Mouse (Mus musculus): ENCODE results near the gene Numbl. TPM values are rescaled to one million over a fixed set of nuclear protein-coding genes. Genes with fewer than 3 reads are reported as not detected.

Gene Numbl
- total and polyA plus RNA-seq, 3 experiments: 0.81 to 2.9 (median 2.3) TPM

DNA sequence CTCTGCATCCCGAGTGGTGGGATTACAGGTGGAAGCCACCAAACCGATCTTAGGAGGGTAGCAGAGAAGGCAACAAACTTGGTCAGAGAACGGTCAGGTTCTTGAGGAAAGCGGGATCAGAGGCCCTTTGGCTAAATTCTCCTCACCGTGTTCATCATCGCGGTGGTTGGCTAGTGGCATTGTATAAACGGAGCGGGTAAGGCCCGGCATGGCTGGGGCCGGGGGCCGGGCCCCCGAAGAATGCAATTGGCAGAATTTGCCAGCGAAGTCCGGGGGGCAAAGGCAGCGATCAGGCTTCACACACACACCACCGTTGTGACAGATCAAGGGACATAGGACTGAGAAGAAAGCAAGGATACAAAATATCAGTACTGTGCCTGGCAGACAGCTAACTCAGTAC is 71.7 kb downstream of the Numbl start:
- Histone ChIP-seq H3K9me3 (replicated peaks; ENCODE audit: low read length) (no peaks in the 10 kb centered on the region), H3K79me2 (replicated peaks; ENCODE audit: control insufficient read depth, extremely low read depth, insufficient read depth, poor library complexity, severe bottlenecking) (no peaks in the 10 kb centered on the region), H3K4me3 (replicated peaks in 1 of 3; ENCODE audit: low read depth in 2 of 3, low read length in 2 of 3, poor library complexity in 1 of 3) (peak overlapping the region in 2 of 3 experiments; percentile 50 to 66), H3K4me1 (ENCODE audit: control insufficient read depth in 1 of 2, insufficient read depth in 2 of 2) (peaks cover 4 to 37% of the 10 kb centered on the region in 2 experiments), H3K27ac (ENCODE audit: insufficient read depth, low read depth) (no peak overlapping the region), H3K4me2 (ENCODE audit: insufficient read depth, low read depth, poor library complexity, severe bottlenecking) (peak overlapping the region; percentile 79), H3K27me3 (replicated peaks) (peaks cover 32% of the 10 kb centered on the region), H3K9ac (ENCODE audit: insufficient read depth, low read depth) (no peak overlapping the region), H3K36me3 (replicated peaks in 1 of 2; ENCODE audit: control insufficient read depth in 1 of 2, insufficient read depth in 1 of 2, low read length in 1 of 2) (no peaks in the 10 kb centered on the region)
- DNase-seq (ENCODE audit: extremely low read depth): no peak
- in situ Hi-C loops (cut with MboI; ENCODE audit: low pct_ligation_motif_present, low pct_unique_long_range_greater_than_20kb, low sequenced_read_pairs) (loop anchor here (10.0 kb wide), 1 partner anchor 195 kb away; the partner anchor contains the start of gene Hipk4), dilution Hi-C loops (cut with MboI; ENCODE audit: extremely low pct_ligation_motif_present, extremely low pct_unique_long_range_greater_than_20kb, low sequenced_read_pairs) (no loop called here)
- no peak for TF ChIP-seq JUND (conservative IDR thresholded peaks at IDR 0.05; ENCODE audit: low read depth, low read length)
- TF ChIP-seq PAX5 (IDR thresholded peaks at IDR 0.05; ENCODE audit: low read length): no peak
- TF ChIP-seq ELF1 (IDR thresholded peaks at IDR 0.05; ENCODE audit: low read depth, low read length): no peak
- no peak for TF ChIP-seq BHLHE40 (IDR thresholded peaks at IDR 0.05; ENCODE audit: low read depth, low read length)
- TF ChIP-seq E2F4 (IDR thresholded peaks at IDR 0.05; ENCODE audit: insufficient replicate concordance, low read depth, low read length): no peak
- TF ChIP-seq SMC3 (IDR thresholded peaks at IDR 0.05; ENCODE audit: low read depth, low read length): no peak
- no peak for TF ChIP-seq NELFE (IDR thresholded peaks at IDR 0.05; ENCODE audit: low read depth, low read length)
- TF ChIP-seq RCOR1 (conservative IDR thresholded peaks at IDR 0.05; ENCODE audit: low read depth, low read length): no peak
- TF ChIP-seq ZMIZ1 (IDR thresholded peaks at IDR 0.05; ENCODE audit: low read depth, low read length): no peak
- no peak for TF ChIP-seq EP300 (IDR thresholded peaks at IDR 0.05; ENCODE audit: low read length)
- no peak for TF ChIP-seq GABPA (IDR thresholded peaks at IDR 0.05; ENCODE audit: insufficient replicate concordance, low read depth, low read length)
- no peak for TF ChIP-seq MAFK (IDR thresholded peaks at IDR 0.05; ENCODE audit: insufficient replicate concordance, low read length)
- TF ChIP-seq CTCF (conservative IDR thresholded peaks at IDR 0.05 in 1 of 2, IDR thresholded peaks at IDR 0.05 in 1 of 2; ENCODE audit: low read depth in 2 of 2, low read length in 2 of 2): no peak
- TF ChIP-seq HCFC1 (IDR thresholded peaks at IDR 0.05; ENCODE audit: low read depth, low read length): no peak
- no peak for TF ChIP-seq NRF1 (IDR thresholded peaks at IDR 0.05; ENCODE audit: low read depth, low read length)
- no peak for TF ChIP-seq MXI1 (IDR thresholded peaks at IDR 0.05; ENCODE audit: low read depth, low read length)

DNA sequence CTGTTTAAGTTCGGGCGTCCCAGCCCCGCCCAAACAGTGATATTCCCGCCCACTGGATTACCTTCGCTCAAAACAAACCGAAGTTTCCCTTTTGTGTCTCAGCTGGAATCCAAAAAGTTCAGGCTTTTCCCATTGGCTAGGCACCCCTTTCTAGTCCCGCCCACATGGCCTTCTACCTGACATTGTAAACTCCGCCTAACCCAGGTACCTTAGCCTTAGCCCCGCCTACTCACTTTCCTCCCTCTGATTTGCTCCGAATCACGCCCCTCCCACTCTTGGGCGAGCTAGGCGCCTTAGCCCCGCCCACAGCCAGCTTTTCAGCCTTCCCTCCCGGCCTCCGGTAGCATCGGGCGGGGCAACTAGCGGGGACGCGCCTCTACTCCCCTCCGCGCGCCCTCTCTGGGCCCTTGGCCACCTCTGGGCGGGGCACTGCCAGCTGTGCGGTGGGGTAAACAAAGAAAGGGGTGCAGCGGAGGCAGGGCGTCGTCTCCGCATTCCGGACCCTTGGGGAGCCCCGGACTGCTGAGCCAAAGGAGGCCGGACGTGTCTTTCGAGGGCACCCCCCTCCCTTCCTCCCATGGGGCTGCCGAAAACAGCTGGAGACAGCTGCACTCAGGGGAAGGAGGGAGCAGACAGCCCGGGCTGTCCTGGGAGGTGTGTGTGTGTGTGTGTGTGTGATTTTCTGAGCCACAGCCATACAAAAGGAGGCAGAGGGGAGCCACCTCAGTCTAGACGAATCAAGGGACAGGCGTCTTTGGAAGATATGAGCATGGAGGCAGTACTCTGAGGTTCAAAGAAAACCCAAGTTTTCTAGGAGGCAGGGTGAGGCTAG is 72.7 kb downstream of the Numbl start:
- Histone ChIP-seq H3K27me3 (replicated peaks) (peaks cover 39% of the 10 kb centered on the region), H3K4me3 (replicated peaks in 1 of 3; ENCODE audit: low read depth in 2 of 3, low read length in 2 of 3, poor library complexity in 1 of 3) (peak overlapping the region; percentile 50 to 66 (median 56)), H3K4me1 (ENCODE audit: control insufficient read depth in 1 of 2, insufficient read depth in 2 of 2) (peaks cover 4 to 37% of the 10 kb centered on the region in 2 experiments), H3K9ac (ENCODE audit: insufficient read depth, low read depth) (peak overlapping the region; percentile 50; the same call in 1 of the 2 replicates), H3K36me3 (replicated peaks in 1 of 2; ENCODE audit: control insufficient read depth in 1 of 2, insufficient read depth in 1 of 2, low read length in 1 of 2) (no peaks in the 10 kb centered on the region), H3K27ac (ENCODE audit: insufficient read depth, low read depth) (peak overlapping the region; percentile 70), H3K79me2 (replicated peaks; ENCODE audit: control insufficient read depth, extremely low read depth, insufficient read depth, poor library complexity, severe bottlenecking) (no peaks in the 10 kb centered on the region), H3K4me2 (ENCODE audit: insufficient read depth, low read depth, poor library complexity, severe bottlenecking) (peak overlapping the region; percentile 83), H3K9me3 (replicated peaks; ENCODE audit: low read length) (no peaks in the 10 kb centered on the region)
- no peak for TF ChIP-seq PAX5 (IDR thresholded peaks at IDR 0.05; ENCODE audit: low read length)
- TF ChIP-seq MAX (IDR thresholded peaks at IDR 0.05; ENCODE audit: low read length): no peak
- TF ChIP-seq SIN3A (IDR thresholded peaks at IDR 0.05; ENCODE audit: low read length): peak; percentile 60
- TF ChIP-seq HCFC1 (IDR thresholded peaks at IDR 0.05; ENCODE audit: low read depth, low read length): no peak
- peak; percentile 42 for TF ChIP-seq POLR2A (IDR thresholded peaks at IDR 0.05; ENCODE audit: low read depth, low read length)
- TF ChIP-seq USF2 (conservative IDR thresholded peaks at IDR 0.05; ENCODE audit: low read depth, low read length): no peak
- TF ChIP-seq BHLHE40 (IDR thresholded peaks at IDR 0.05; ENCODE audit: low read depth, low read length): 0 out of 2 replicates have a peak, but pooled peaks have one; percentile 23
- TF ChIP-seq ETS1 (conservative IDR thresholded peaks at IDR 0.05; ENCODE audit: low read depth, low read length): peak; percentile 83
- TF ChIP-seq CTCF (conservative IDR thresholded peaks at IDR 0.05 in 1 of 2, IDR thresholded peaks at IDR 0.05 in 1 of 2; ENCODE audit: low read depth in 2 of 2, low read length in 2 of 2): no peak
- no peak for TF ChIP-seq JUND (conservative IDR thresholded peaks at IDR 0.05; ENCODE audit: low read depth, low read length)
- no peak for TF ChIP-seq USF1 (IDR thresholded peaks at IDR 0.05; ENCODE audit: low read depth, low read length)
- peak; percentile 14; the same call in 1 of the 2 replicates for TF ChIP-seq TCF12 (IDR thresholded peaks at IDR 0.05; ENCODE audit: low read depth, low read length)
- 0 out of 2 replicates have a peak, but pooled peaks have one; percentile 47 for TF ChIP-seq CHD2 (IDR thresholded peaks at IDR 0.05; ENCODE audit: low read length)
- dilution Hi-C loops (cut with MboI; ENCODE audit: extremely low pct_ligation_motif_present, extremely low pct_unique_long_range_greater_than_20kb, low sequenced_read_pairs): no loop called here
- in situ Hi-C loops (cut with MboI; ENCODE audit: low pct_ligation_motif_present, low pct_unique_long_range_greater_than_20kb, low sequenced_read_pairs): loop anchor here (10.0 kb wide), 1 partner anchor 194 kb away; the partner anchor contains the start of gene Hipk4
- DNase-seq (ENCODE audit: extremely low read depth): peak; percentile 97
